In the genomic region with DNA sequence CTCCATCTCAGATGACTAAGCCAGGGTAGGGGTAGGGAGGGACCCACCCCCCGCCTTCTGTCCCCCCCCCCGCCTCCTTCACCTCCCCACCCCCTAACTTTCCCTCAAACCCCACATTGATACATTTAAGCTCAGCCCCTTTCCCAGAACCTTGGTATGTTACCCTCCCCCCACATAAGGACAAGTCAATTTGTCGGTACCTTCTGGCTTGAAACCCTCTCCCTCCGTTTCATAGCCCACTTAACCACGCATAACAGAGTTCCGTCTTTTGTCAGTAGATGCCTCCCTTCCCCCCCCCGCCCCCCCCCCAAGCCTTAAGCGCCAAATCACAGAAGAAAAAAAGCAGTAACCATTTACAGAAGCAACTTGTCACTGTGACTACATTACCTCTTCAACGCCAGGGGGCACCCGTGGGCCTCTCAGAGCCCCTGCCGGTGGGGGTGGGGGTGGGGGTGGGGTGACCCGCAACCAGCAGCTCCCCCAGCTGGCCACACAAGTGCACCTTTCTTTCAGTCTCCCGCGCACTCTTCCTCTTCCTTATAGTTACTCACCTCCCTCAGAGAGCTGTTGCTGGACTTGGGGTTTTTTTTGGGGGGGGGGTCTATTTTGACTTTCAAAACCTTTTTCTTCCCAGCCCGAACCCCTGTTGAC, we compare ENCODE assay signal across 7 mouse cellular contexts. TPM values are rescaled to one million over a fixed set of nuclear protein-coding genes. Genes with fewer than 3 reads are reported as not detected.
DNase-seq lines count a peak whose midpoint lies in the region; ATAC-seq and TF ChIP-seq lines count a peak whose summit lies in the region.

No protein-coding gene starts in this region.

- no peak for TF ChIP-seq POLR2A in CH12.LX (IDR thresholded peaks at IDR 0.05; ENCODE audit: low read depth, low read length)

- DNase-seq in CH12.LX (ENCODE audit: extremely low read depth) (peak; percentile 83), ZHBTc4 (ENCODE audit: low read depth, low spot score) (peak; percentile 79)
- DNase-seq in embryo, embryonic 11 days: peak; percentile 77
- peak; percentile 63 for DNase-seq in kidney, postnatal 0 days (ENCODE audit: low spot score)
- DNase-seq in lung, postnatal 4 days: peak; percentile 61 to 64
- DNase-seq in spleen, adult 12 weeks (ENCODE audit: low spot score): peak; percentile 7

- peak overlapping the region; percentile 16 to 77 (median 51) for H3K4me3 ChIP-seq in CH12.LX (replicated peaks in 1 of 3; ENCODE audit: low read depth in 2 of 3, low read length in 2 of 3, poor library complexity in 1 of 3)
- peak overlapping the region; percentile 56; the same call in 1 of the 2 replicates for H3K4me3 ChIP-seq in heart, embryonic 13.5 days
- peak overlapping the region; percentile 36; the same call in 1 of the 2 replicates for H3K4me3 ChIP-seq in kidney, postnatal 0 days (replicated peaks; ENCODE audit: low read depth, low read length)

- TF ChIP-seq RAD21 in CH12.LX (IDR thresholded peaks at IDR 0.05; ENCODE audit: low read depth, low read length): peak; percentile 25

- peak overlapping the region; percentile 31; the same call in 1 of the 2 replicates for H3K27ac ChIP-seq in CH12.LX (ENCODE audit: insufficient read depth, low read depth)
- no peak overlapping the region for H3K27ac ChIP-seq in heart, embryonic 13.5 days (replicated peaks)
- H3K27ac ChIP-seq in kidney, postnatal 0 days: no peak overlapping the region

- 12% methylated on average over 13 of the region's 15 CpGs for WGBS in heart, embryonic 13.5 days
- 18% methylated on average over 13 of the region's 15 CpGs for WGBS in kidney, postnatal 0 days

- no peaks in the 10 kb centered on the region for H3K9me3 ChIP-seq in CH12.LX (replicated peaks; ENCODE audit: low read length)
- H3K9me3 ChIP-seq in heart, embryonic 13.5 days: peaks cover 7% of the 10 kb centered on the region
- H3K9me3 ChIP-seq in kidney, postnatal 0 days (replicated peaks; ENCODE audit: low read length): no peaks in the 10 kb centered on the region

- H3K36me3 ChIP-seq in CH12.LX (replicated peaks in 1 of 2; ENCODE audit: control insufficient read depth in 1 of 2, insufficient read depth in 1 of 2, low read length in 1 of 2): no peaks in the 10 kb centered on the region
- H3K36me3 ChIP-seq in heart, embryonic 13.5 days: no peaks in the 10 kb centered on the region
- no peaks in the 10 kb centered on the region for H3K36me3 ChIP-seq in kidney, postnatal 0 days (ENCODE audit: insufficient read depth, low read length)

- in situ Hi-C loops in CH12.LX (cut with MboI; ENCODE audit: low pct_ligation_motif_present, low pct_unique_long_range_greater_than_20kb, low sequenced_read_pairs): loop anchor here (10.0 kb wide), 1 partner anchor 53 kb away; no protein-coding TSS in a partner anchor

- no peaks in the 10 kb centered on the region for H3K79me2 ChIP-seq in CH12.LX (replicated peaks; ENCODE audit: control insufficient read depth, extremely low read depth, insufficient read depth, poor library complexity, severe bottlenecking)

- ATAC-seq in heart, embryonic 13.5 days (ENCODE audit: extremely low read depth, insufficient number of reproducible peaks, low FRiP score, low TSS enrichment): peak; percentile 58; the same call in 1 of the 2 replicates
- peak; percentile 80 for ATAC-seq in kidney, postnatal 0 days (replicated peaks; ENCODE audit: low FRiP score, low read depth)

- H3K9ac ChIP-seq in CH12.LX (ENCODE audit: insufficient read depth, low read depth): peak overlapping the region; percentile 36; the same call in 1 of the 2 replicates
- no peak overlapping the region for H3K9ac ChIP-seq in heart, embryonic 13.5 days
- no peak overlapping the region for H3K9ac ChIP-seq in kidney, postnatal 0 days (ENCODE audit: low read depth, low read length)

- peaks cover 0 to 25% of the 10 kb centered on the region in 2 experiments; a peak in 2 of 4 replicates for H3K4me1 ChIP-seq in CH12.LX (ENCODE audit: control insufficient read depth in 1 of 2, insufficient read depth in 2 of 2)
- no peaks in the 10 kb centered on the region for H3K4me1 ChIP-seq in heart, embryonic 13.5 days
- no peaks in the 10 kb centered on the region for H3K4me1 ChIP-seq in kidney, postnatal 0 days (replicated peaks; ENCODE audit: insufficient read depth, low read length)

- dilution Hi-C loops in CH12.LX (cut with MboI; ENCODE audit: extremely low pct_ligation_motif_present, extremely low pct_unique_long_range_greater_than_20kb, low sequenced_read_pairs): no loop called here

- TF ChIP-seq EP300 in CH12.LX (IDR thresholded peaks at IDR 0.05; ENCODE audit: low read length): no peak

- no peaks in the 10 kb centered on the region for H3K27me3 ChIP-seq in CH12.LX (replicated peaks)
- H3K27me3 ChIP-seq in heart, embryonic 13.5 days (replicated peaks): no peaks in the 10 kb centered on the region
- H3K27me3 ChIP-seq in kidney, postnatal 0 days (ENCODE audit: insufficient read depth, low read length): no peaks in the 10 kb centered on the region

- TF ChIP-seq CTCF in CH12.LX (conservative IDR thresholded peaks at IDR 0.05 in 1 of 2, IDR thresholded peaks at IDR 0.05 in 1 of 2; ENCODE audit: low read depth in 2 of 2, low read length in 2 of 2): peak in 1 of 2 experiments; percentile 64; a peak in 2 of 4 replicates
- TF ChIP-seq CTCF in kidney, postnatal 0 days (IDR thresholded peaks at IDR 0.05; ENCODE audit: low read depth): peak; percentile 54

- peak overlapping the region; percentile 62; the same call in 1 of the 2 replicates for H3K4me2 ChIP-seq in CH12.LX (ENCODE audit: insufficient read depth, low read depth, poor library complexity, severe bottlenecking)
- H3K4me2 ChIP-seq in heart, embryonic 13.5 days: peak overlapping the region; percentile 81
- peak overlapping the region; percentile 69 for H3K4me2 ChIP-seq in kidney, postnatal 0 days (ENCODE audit: low read length)

TF ChIP-seq in CH12.LX, 34 proteins besides CTCF, POLR2A, EP300 and RAD21:
- TF ChIP-seq GABPA (IDR thresholded peaks at IDR 0.05; ENCODE audit: insufficient replicate concordance, low read depth, low read length) (no peak), MAX (IDR thresholded peaks at IDR 0.05; ENCODE audit: low read length) (no peak), CHD2 (IDR thresholded peaks at IDR 0.05; ENCODE audit: low read length) (peak; percentile 82), ELF1 (IDR thresholded peaks at IDR 0.05; ENCODE audit: low read depth, low read length) (peak; percentile 35; the same call in 1 of the 2 replicates), CHD1 (IDR thresholded peaks at IDR 0.05; ENCODE audit: low read depth, low read length) (no peak), SMC3 (IDR thresholded peaks at IDR 0.05; ENCODE audit: low read depth, low read length) (peak; percentile 37), ZNF384 (IDR thresholded peaks at IDR 0.05; ENCODE audit: low read depth, low read length) (peak; percentile 29), POLR2AphosphoS2 (IDR thresholded peaks at IDR 0.05; ENCODE audit: low read depth, low read length) (no peak), USF2 (conservative IDR thresholded peaks at IDR 0.05; ENCODE audit: low read depth, low read length) (no peak)

RNA-seq across cellular contexts. Expression of a gene that starts 7.9 kb away (rescaled TPM):
- total RNA-seq in CH12.LX (2012; rRNA removed) (14.0 and 15.4 TPM in 2 replicates), CH12.LX (2014; rRNA removed) (25.0 and 26.4 TPM in 2 replicates)
- 10.0 and 10.7 TPM in 2 replicates for polyA plus RNA-seq in CH12.LX (2012; ENCODE audit: insufficient read length, low read depth)
- polyA plus RNA-seq in heart, embryonic 13.5 days (2015; fragmentation: Nextera tagmentation; extraction: Ambion mirVana): 2.0 and 2.1 TPM in 2 replicates
- polyA plus RNA-seq in kidney, postnatal 0 days (2015; fragmentation: Nextera tagmentation; extraction: Ambion mirVana): 3.5 and 3.6 TPM in 2 replicates

Comparison
In these comparisons a context has a peak if more than half of its experiments do, and no peak if none do; other contexts are left out.
1. DNase-seq: peak in every context shown above with its lines; median percentile 83 in CH12.LX; 79 in ZHBTc4; 77 in embryo, embryonic 11 days; 63 in kidney, postnatal 0 days; 62 in lung, postnatal 4 days; 7 in spleen, adult 12 weeks.